Mouse (Mus musculus): ENCODE data around the gene Xxylt1. TPM values are rescaled to one million over a fixed set of nuclear protein-coding genes. Genes with fewer than 3 reads are reported as not detected.

Xxylt1 gene
- polyA plus RNA-seq, 1 experiment from 2014 or later = 14.3 TPM

- Histone ChIP-seq H3K9ac (ENCODE audit: low read depth, low read length) (no peak overlapping the region), H3K27me3 (replicated peaks; ENCODE audit: control insufficient read depth, insufficient read depth, low read length) (no peaks in the 10 kb centered on the region), H3K36me3 (ENCODE audit: control insufficient read depth, insufficient read depth) (peaks cover 4% of the 10 kb centered on the region), H3K4me3 (ENCODE audit: low read depth, low read length) (no peak overlapping the region), H3K4me2 (replicated peaks; ENCODE audit: low read depth) (no peak overlapping the region), H3K27ac (ENCODE audit: low read depth, low read length) (no peak overlapping the region), H3K9me3 (ENCODE audit: control insufficient read depth) (no peaks in the 10 kb centered on the region), H3K4me1 (replicated peaks; ENCODE audit: control insufficient read depth, insufficient read depth, low read length) (0 out of 2 replicates have a peak, but pooled peaks cover 4% of the 10 kb centered on the region)
- TF ChIP-seq CTCF (IDR thresholded peaks at IDR 0.05; ENCODE audit: low read depth) = no peak
- WGBS = 86% methylated on average over 8 of the region's 8 CpGs
- ATAC-seq = no peak
These were observed 4.8 kb downstream of the Xxylt1 start for GRCm38 (mm10) chr16:31076436-31076835.

DNA sequence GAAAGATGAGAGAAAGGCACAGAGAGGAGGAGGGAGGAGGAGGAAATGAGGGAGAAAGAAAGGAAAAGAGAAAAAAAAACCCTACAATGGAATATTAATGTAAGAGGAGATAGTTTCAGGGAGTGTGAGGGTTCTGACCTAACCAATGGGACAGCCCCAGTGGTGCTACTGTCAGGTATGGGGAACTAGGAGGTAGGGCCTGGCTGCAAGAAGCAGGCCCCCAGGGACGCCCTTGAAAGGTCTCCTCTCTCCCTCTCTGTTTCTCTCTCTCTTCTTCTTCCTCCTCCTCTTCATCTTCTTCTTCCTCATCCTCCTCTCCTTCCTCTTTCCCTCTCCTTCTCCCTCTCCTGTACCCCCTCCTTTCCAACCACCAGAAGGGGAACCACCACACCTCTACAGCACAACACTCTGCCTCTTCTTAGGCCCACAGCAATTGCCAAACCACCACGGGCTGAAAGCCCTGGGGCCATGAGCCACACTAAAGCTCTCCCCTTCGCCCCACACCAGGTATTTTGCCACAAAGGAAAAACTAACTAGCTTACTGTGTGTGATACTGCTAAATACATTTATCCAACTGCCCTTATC lies 6.8 kb downstream of the Xxylt1 start:
- no peak overlapping the region for H3K27ac ChIP-seq (ENCODE audit: low read depth, low read length)
- H3K4me1 ChIP-seq (replicated peaks; ENCODE audit: control insufficient read depth, insufficient read depth, low read length) = no peaks in the 10 kb centered on the region
- no peak for ATAC-seq
- H3K4me3 ChIP-seq (ENCODE audit: low read depth, low read length) = no peak overlapping the region
- no peak overlapping the region for H3K4me2 ChIP-seq (replicated peaks; ENCODE audit: low read depth)
- WGBS = 83% methylated on average over 3 of the region's 3 CpGs
- peaks cover 4% of the 10 kb centered on the region for H3K36me3 ChIP-seq (ENCODE audit: control insufficient read depth, insufficient read depth)
- no peak for TF ChIP-seq CTCF (IDR thresholded peaks at IDR 0.05; ENCODE audit: low read depth)
- H3K27me3 ChIP-seq (replicated peaks; ENCODE audit: control insufficient read depth, insufficient read depth, low read length) = no peaks in the 10 kb centered on the region
- H3K9ac ChIP-seq (ENCODE audit: low read depth, low read length) = no peak overlapping the region
- no peaks in the 10 kb centered on the region for H3K9me3 ChIP-seq (ENCODE audit: control insufficient read depth)

- H3K9ac ChIP-seq (ENCODE audit: low read depth, low read length) = no peak overlapping the region
- ATAC-seq = no peak
- peaks cover 6% of the 10 kb centered on the region; the same call in 1 of the 2 replicates for H3K4me1 ChIP-seq (replicated peaks; ENCODE audit: control insufficient read depth, insufficient read depth, low read length)
- peaks cover 4% of the 10 kb centered on the region; the same call in 1 of the 2 replicates for H3K36me3 ChIP-seq (ENCODE audit: control insufficient read depth, insufficient read depth)
- H3K27ac ChIP-seq (ENCODE audit: low read depth, low read length) = no peak overlapping the region
- H3K9me3 ChIP-seq (ENCODE audit: control insufficient read depth) = no peaks in the 10 kb centered on the region
- no peak overlapping the region for H3K4me2 ChIP-seq (replicated peaks; ENCODE audit: low read depth)
- no peaks in the 10 kb centered on the region for H3K27me3 ChIP-seq (replicated peaks; ENCODE audit: control insufficient read depth, insufficient read depth, low read length)
- H3K4me3 ChIP-seq (ENCODE audit: low read depth, low read length) = no peak overlapping the region
- no peak for TF ChIP-seq CTCF (IDR thresholded peaks at IDR 0.05; ENCODE audit: low read depth)
- WGBS = 90% methylated on average over 6 of the region's 6 CpGs
These were observed 9.5 kb downstream of the Xxylt1 start for GRCm38 (mm10) chr16:31071731-31072130.

GRCm38 (mm10) chr16:31070358-31071133 lies 10.7 kb downstream of the Xxylt1 start:
- no peak overlapping the region for H3K9ac ChIP-seq (ENCODE audit: low read depth, low read length)
- no peaks in the 10 kb centered on the region for H3K27me3 ChIP-seq (replicated peaks; ENCODE audit: control insufficient read depth, insufficient read depth, low read length)
- peak overlapping the region; percentile 47 for H3K4me2 ChIP-seq (replicated peaks; ENCODE audit: low read depth)
- WGBS = 22% methylated on average over 19 of the region's 21 CpGs
- peaks cover 4% of the 10 kb centered on the region; the same call in 1 of the 2 replicates for H3K36me3 ChIP-seq (ENCODE audit: control insufficient read depth, insufficient read depth)
- TF ChIP-seq CTCF (IDR thresholded peaks at IDR 0.05; ENCODE audit: low read depth) = peak; percentile 98
- H3K4me3 ChIP-seq (ENCODE audit: low read depth, low read length) = no peak overlapping the region
- H3K4me1 ChIP-seq (replicated peaks; ENCODE audit: control insufficient read depth, insufficient read depth, low read length) = peaks cover 6% of the 10 kb centered on the region; the same call in 1 of the 2 replicates
- H3K27ac ChIP-seq (ENCODE audit: low read depth, low read length) = no peak overlapping the region
- ATAC-seq = peak; percentile 56; the same call in 1 of the 2 replicates
- no peaks in the 10 kb centered on the region for H3K9me3 ChIP-seq (ENCODE audit: control insufficient read depth)

GRCm38 (mm10) chr16:31069211-31070166 lies 11.7 kb downstream of the Xxylt1 start:
- 85% methylated on average over 14 of the region's 14 CpGs for WGBS
- H3K27me3 ChIP-seq (replicated peaks; ENCODE audit: control insufficient read depth, insufficient read depth, low read length) = no peaks in the 10 kb centered on the region

More at GRCm38 (mm10) chr16:31069211-31070166, 11.7 kb downstream of the Xxylt1 start:
- no peak overlapping the region for H3K27ac ChIP-seq (ENCODE audit: low read depth, low read length)
- no peak overlapping the region for H3K4me3 ChIP-seq (ENCODE audit: low read depth, low read length)
- H3K36me3 ChIP-seq (ENCODE audit: control insufficient read depth, insufficient read depth) = no peaks in the 10 kb centered on the region; the same call in 1 of the 2 replicates
- no peaks in the 10 kb centered on the region for H3K9me3 ChIP-seq (ENCODE audit: control insufficient read depth)
- ATAC-seq = no peak
- H3K9ac ChIP-seq (ENCODE audit: low read depth, low read length) = no peak overlapping the region
- H3K4me1 ChIP-seq (replicated peaks; ENCODE audit: control insufficient read depth, insufficient read depth, low read length) = peaks cover 6% of the 10 kb centered on the region; the same call in 1 of the 2 replicates
- H3K4me2 ChIP-seq (replicated peaks; ENCODE audit: low read depth) = no peak overlapping the region
- no peak for TF ChIP-seq CTCF (IDR thresholded peaks at IDR 0.05; ENCODE audit: low read depth)

Measured in intestine, postnatal 0 days (tissue).